Mouse (Mus musculus): ENCODE measurements around the gene Tspoap1. TPM values are rescaled to one million over a fixed set of nuclear protein-coding genes. Genes with fewer than 3 reads are reported as not detected.

Gene Tspoap1
- polyA plus RNA-seq, 1 experiment from 2014 or later: 0.64 TPM

- Histone ChIP-seq H3K27me3 (replicated peaks; ENCODE audit: insufficient read depth, low read length) (no peaks in the 10 kb centered on the region), H3K4me2 (replicated peaks; ENCODE audit: low read depth, low read length) (peak overlapping the region; percentile 38), H3K36me3 (ENCODE audit: insufficient read depth, low read length) (peaks cover 10% of the 10 kb centered on the region), H3K4me1 (ENCODE audit: insufficient read depth, low read depth, low read length) (no peaks in the 10 kb centered on the region), H3K9ac (replicated peaks; ENCODE audit: low read depth) (peak overlapping the region; percentile 16; the same call in 1 of the 2 replicates), H3K4me3 (ENCODE audit: low read depth, low read length) (0 out of 2 replicates have a peak overlapping the region, but pooled peaks have one; percentile 15), H3K9me3 (ENCODE audit: low read length) (no peaks in the 10 kb centered on the region), H3K27ac (ENCODE audit: low read length) (peak overlapping the region; percentile 49)
- WGBS: 29% methylated on average over 19 of the region's 19 CpGs
- TF ChIP-seq EP300 (IDR thresholded peaks at IDR 0.05) (no peak), CTCF (IDR thresholded peaks at IDR 0.05) (no peak)
- ATAC-seq (peak; percentile 63), DNase-seq (ENCODE audit: low spot score) (peak; percentile 66)
Measured at GRCm38 (mm10) chr11:87748132-87749119, 11.9 kb upstream of the Tspoap1 start.

GRCm38 (mm10) chr11:87749192-87750042 is 10.9 kb upstream of the Tspoap1 start:
- H3K9ac ChIP-seq (replicated peaks; ENCODE audit: low read depth): no peak overlapping the region

GRCm38 (mm10) chr11:87750043-87750421 is 10.3 kb upstream of the Tspoap1 start:
- Histone ChIP-seq H3K9me3 (ENCODE audit: low read length) (no peaks in the 10 kb centered on the region), H3K27ac (ENCODE audit: low read length) (peak overlapping the region; percentile 47; the same call in 1 of the 2 replicates), H3K4me2 (replicated peaks; ENCODE audit: low read depth, low read length) (no peak overlapping the region), H3K9ac (replicated peaks; ENCODE audit: low read depth) (no peak overlapping the region), H3K4me1 (ENCODE audit: insufficient read depth, low read depth, low read length) (no peaks in the 10 kb centered on the region), H3K36me3 (ENCODE audit: insufficient read depth, low read length) (no peaks in the 10 kb centered on the region), H3K4me3 (ENCODE audit: low read depth, low read length) (no peak overlapping the region), H3K27me3 (replicated peaks; ENCODE audit: insufficient read depth, low read length) (no peaks in the 10 kb centered on the region)
- ATAC-seq: no peak
- DNase-seq (ENCODE audit: low spot score): no peak
- WGBS: 66% methylated on average over 11 of the region's 11 CpGs
- TF ChIP-seq CTCF (IDR thresholded peaks at IDR 0.05) (no peak), EP300 (IDR thresholded peaks at IDR 0.05) (no peak)

More at GRCm38 (mm10) chr11:87749192-87750042, 10.9 kb upstream of the Tspoap1 start:
- TF ChIP-seq EP300 (IDR thresholded peaks at IDR 0.05) (no peak), CTCF (IDR thresholded peaks at IDR 0.05) (no peak)
- DNase-seq (ENCODE audit: low spot score) (peak; percentile 66), ATAC-seq (peak; percentile 78)
- WGBS: 33% methylated on average over 18 of the region's 18 CpGs
- H3K4me1 ChIP-seq (ENCODE audit: insufficient read depth, low read depth, low read length): no peaks in the 10 kb centered on the region
- H3K36me3 ChIP-seq (ENCODE audit: insufficient read depth, low read length): peaks cover 5% of the 10 kb centered on the region; the same call in 1 of the 2 replicates
- H3K4me2 ChIP-seq (replicated peaks; ENCODE audit: low read depth, low read length): peak overlapping the region; percentile 38; the same call in 1 of the 2 replicates
- H3K4me3 ChIP-seq (ENCODE audit: low read depth, low read length): no peak overlapping the region
- H3K9me3 ChIP-seq (ENCODE audit: low read length): no peaks in the 10 kb centered on the region
- no peaks in the 10 kb centered on the region for H3K27me3 ChIP-seq (replicated peaks; ENCODE audit: insufficient read depth, low read length)
- peak overlapping the region; percentile 49 for H3K27ac ChIP-seq (ENCODE audit: low read length)

- WGBS: 54% methylated on average over 3 of the region's 3 CpGs
- Histone ChIP-seq H3K36me3 (ENCODE audit: insufficient read depth, low read length) (no peaks in the 10 kb centered on the region), H3K27ac (ENCODE audit: low read length) (0 out of 2 replicates have a peak overlapping the region, but pooled peaks have one; percentile 32), H3K9ac (replicated peaks; ENCODE audit: low read depth) (no peak overlapping the region), H3K27me3 (replicated peaks; ENCODE audit: insufficient read depth, low read length) (no peaks in the 10 kb centered on the region), H3K9me3 (ENCODE audit: low read length) (no peaks in the 10 kb centered on the region), H3K4me3 (ENCODE audit: low read depth, low read length) (no peak overlapping the region), H3K4me2 (replicated peaks; ENCODE audit: low read depth, low read length) (0 out of 2 replicates have a peak overlapping the region, but pooled peaks have one; percentile 5), H3K4me1 (ENCODE audit: insufficient read depth, low read depth, low read length) (no peaks in the 10 kb centered on the region)
- ATAC-seq (no peak), DNase-seq (ENCODE audit: low spot score) (no peak)
- TF ChIP-seq CTCF (IDR thresholded peaks at IDR 0.05) (no peak), EP300 (IDR thresholded peaks at IDR 0.05) (no peak)
Measured at GRCm38 (mm10) chr11:87750521-87750920, 9.8 kb upstream of the Tspoap1 start.

- Histone ChIP-seq H3K9ac (replicated peaks; ENCODE audit: low read depth) (no peak overlapping the region), H3K4me3 (ENCODE audit: low read depth, low read length) (no peak overlapping the region), H3K9me3 (ENCODE audit: low read length) (no peaks in the 10 kb centered on the region), H3K4me2 (replicated peaks; ENCODE audit: low read depth, low read length) (peak overlapping the region; percentile 5; the same call in 1 of the 2 replicates), H3K36me3 (ENCODE audit: insufficient read depth, low read length) (no peaks in the 10 kb centered on the region), H3K27me3 (replicated peaks; ENCODE audit: insufficient read depth, low read length) (no peaks in the 10 kb centered on the region), H3K4me1 (ENCODE audit: insufficient read depth, low read depth, low read length) (no peaks in the 10 kb centered on the region), H3K27ac (ENCODE audit: low read length) (peak overlapping the region; percentile 54; the same call in 1 of the 2 replicates)
- ATAC-seq (no peak), DNase-seq (ENCODE audit: low spot score) (no peak)
- TF ChIP-seq EP300 (IDR thresholded peaks at IDR 0.05): no peak
- no peak for TF ChIP-seq CTCF (IDR thresholded peaks at IDR 0.05)
- 76% methylated on average over 8 of the region's 8 CpGs for WGBS
Measured at GRCm38 (mm10) chr11:87751031-87751430, 9.3 kb upstream of the Tspoap1 start.
